In the genomic region with DNA sequence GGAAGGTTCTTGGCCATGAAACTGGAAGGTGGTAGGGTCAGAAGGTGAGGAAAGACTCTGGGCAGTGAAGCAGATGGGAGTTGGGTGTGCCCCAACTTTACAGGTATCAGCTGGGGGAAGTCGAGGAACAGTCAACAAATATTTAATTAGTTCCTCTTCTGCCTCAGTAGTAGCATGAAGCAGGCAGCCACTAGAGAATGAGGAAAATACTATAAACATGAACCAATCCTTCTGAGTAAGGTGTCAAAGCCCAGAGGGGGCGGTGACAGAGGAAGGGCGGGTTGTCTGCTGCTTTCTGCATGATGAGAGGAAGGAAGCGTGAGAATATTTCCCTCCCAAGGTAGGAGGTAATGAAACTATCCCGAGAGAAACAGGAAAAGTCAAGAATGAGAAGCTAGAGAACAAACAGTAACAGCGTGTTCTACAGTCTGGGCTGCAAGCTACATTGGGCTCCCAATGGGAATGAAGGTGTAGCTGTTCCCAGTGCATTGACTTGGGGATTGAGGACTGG, we compare ENCODE assay signal across 8 mouse cellular contexts. TPM values are rescaled to one million over a fixed set of nuclear protein-coding genes. Genes with fewer than 3 reads are reported as not detected.
DNase-seq lines count a peak whose midpoint lies in the region; ATAC-seq and TF ChIP-seq lines count a peak whose summit lies in the region.

TSS of gene Lpin2 (plus strand) at position 350 of the 511 bp plus-strand sequence.

- peaks cover 29% of the 10 kb centered on the region for H3K4me1 ChIP-seq in intestine, embryonic 16.5 days (ENCODE audit: control insufficient read depth, insufficient read depth, low read length)
- peaks cover 10% of the 10 kb centered on the region; the same call in 1 of the 2 replicates for H3K4me1 ChIP-seq in liver, adult 2 months (ENCODE audit: control insufficient read depth, insufficient read depth, low read length)

- peak within 1 kb of the TSS; percentile 43 for H3K27ac ChIP-seq in intestine, embryonic 16.5 days (ENCODE audit: low read length)
- peak within 1 kb of the TSS; percentile 65 for H3K27ac ChIP-seq in liver, adult 2 months (replicated peaks; ENCODE audit: insufficient read depth, low read depth, low read length)

- 26% methylated on average over 6 of the region's 6 CpGs for WGBS in intestine, embryonic 16.5 days
- WGBS in liver, adult 2 months: 35% methylated on average over 6 of the region's 6 CpGs

- DNase-seq in adrenal gland, adult 8-10 months: no peak
- peak; percentile 48 for DNase-seq in liver, adult 2 months (ENCODE audit: extremely low read depth, low read depth, low spot score)
- peak; percentile 39 to 49 for DNase-seq in monocyte, adult 2 months (ENCODE audit: low read depth in 1 of 2, low spot score in 2 of 2)
- DNase-seq in right cerebral cortex, adult 18-20 months: no peak
- no peak for DNase-seq in right cerebral cortex, postnatal 14 days

- TF ChIP-seq CTCF in liver, adult 2 months (IDR thresholded peaks at IDR 0.05; ENCODE audit: low read depth, low read length): no peak

- no peaks in the 10 kb centered on the region for H3K36me3 ChIP-seq in intestine, embryonic 16.5 days (ENCODE audit: control insufficient read depth, insufficient read depth, low read length)
- H3K36me3 ChIP-seq in liver, adult 2 months (ENCODE audit: control insufficient read depth, insufficient read depth, low read length): no peaks in the 10 kb centered on the region

- ATAC-seq in CD4-positive, CD25-positive, alpha-beta regulatory T cell, adult 4 months: peak; percentile 18
- peak; percentile 50 for ATAC-seq in granulocyte monocyte progenitor cell, adult 5-6 weeks (replicated peaks; ENCODE audit: poor library complexity, severe bottlenecking)
- ATAC-seq in intestine, embryonic 16.5 days: no peak

- H3K4me3 ChIP-seq in intestine, embryonic 16.5 days (ENCODE audit: low read length): peak within 1 kb of the TSS; percentile 86
- H3K4me3 ChIP-seq in liver, adult 2 months (ENCODE audit: insufficient read depth, low read depth, low read length): peak within 1 kb of the TSS; percentile 75

- H3K9ac ChIP-seq in intestine, embryonic 16.5 days (ENCODE audit: low read depth, low read length): peak within 1 kb of the TSS; percentile 53
- peak within 1 kb of the TSS; percentile 57 for H3K9ac ChIP-seq in liver, adult 2 months (ENCODE audit: low read depth, low read length)

- no peaks in the 10 kb centered on the region for H3K9me3 ChIP-seq in intestine, embryonic 16.5 days (ENCODE audit: control insufficient read depth, low read length)

- H3K4me2 ChIP-seq in intestine, embryonic 16.5 days (ENCODE audit: low read depth, low read length): peak within 1 kb of the TSS; percentile 80

- no peaks in the 10 kb centered on the region for H3K27me3 ChIP-seq in intestine, embryonic 16.5 days (replicated peaks; ENCODE audit: control insufficient read depth, insufficient read depth, low read length)
- no peaks in the 10 kb centered on the region for H3K27me3 ChIP-seq in liver, adult 2 months (ENCODE audit: control insufficient read depth, insufficient read depth, low read length)

- no peak for TF ChIP-seq POLR2A in liver, adult 2 months (IDR thresholded peaks at IDR 0.05; ENCODE audit: extremely low read depth, insufficient read depth, low read length)

- H3K79me2 ChIP-seq in liver, adult 2 months (ENCODE audit: control insufficient read depth, insufficient read depth, low read length): peaks cover 21% of the 10 kb centered on the region

RNA-seq across cellular contexts. Expression of gene Lpin2, which starts in this region (rescaled TPM):
- 10 to 100 TPM; 22.6 to 35.9 TPM for polyA plus RNA-seq in CD4-positive, CD25-positive, alpha-beta regulatory T cell, adult 4 months (2017; shearing (Covaris generic))
- total RNA-seq in adrenal gland, adult 8-10 months (2022): 10 to 100 TPM; 43.3 to 68.5 (median 55.2) TPM
- 27.0 and 27.9 TPM in 2 replicates for total RNA-seq in granulocyte monocyte progenitor cell, adult 5-6 weeks (2014; fragmentation: Nextera tagmentation)
- total RNA-seq in granulocyte monocyte progenitor cell, adult 5-6 weeks (2017): 24.9 and 42.3 TPM in 2 replicates
- polyA plus RNA-seq in intestine, embryonic 16.5 days (2015; fragmentation: Nextera tagmentation; extraction: Ambion mirVana): 19.2 and 22.7 TPM in 2 replicates
- 314 and 342 TPM in 2 replicates for total RNA-seq in liver, adult 2 months (2014; rRNA removed)
- polyA plus RNA-seq in liver, adult 2 months (2012; rRNA removed): 22.4 and 24.9 TPM in 2 replicates

Comparison
In these comparisons a context has a peak if more than half of its experiments do, and no peak if none do; other contexts are left out.
1. DNase-seq: peak in liver, adult 2 months (single experiment) and monocyte, adult 2 months (2 of 2); none in adrenal gland, adult 8-10 months (single experiment), right cerebral cortex, adult 18-20 months (single experiment) and right cerebral cortex, postnatal 14 days (single experiment).